Mouse (Mus musculus) layer of hippocampus, postnatal 25 days (tissue): ENCODE measurements around the gene Vav3. TPM values are rescaled to one million over a fixed set of nuclear protein-coding genes. Genes with fewer than 3 reads are reported as not detected.

Source experiments
- DNase-seq, 2 experiments: peaks; one replicate each; pipeline ENCODE4 v3.0.0; 2022; ENCODE audit warnings: mixed read lengths in 2 of 2, low spot score in 1 of 2; ENCODE audit errors: extremely low spot score in 1 of 2
- total RNA-seq, 2 experiments: library from RNA; stranded (reverse); gene quantifications; 2 replicates each; pipeline ENCODE4 v1.2.3; 2021

Vav3 gene
- total RNA-seq, 2 experiments from 2014 or later, result 11.2 to 15.9 TPM

GRCm38 (mm10) chr3:109490561-109491296 lies 150.3 kb downstream of the Vav3 start:
- DNase-seq, result no peak

- peak; percentile 40 to 84 for DNase-seq
Observed at GRCm38 (mm10) chr3:109491568-109491967, 151.1 kb downstream of the Vav3 start.

DNA sequence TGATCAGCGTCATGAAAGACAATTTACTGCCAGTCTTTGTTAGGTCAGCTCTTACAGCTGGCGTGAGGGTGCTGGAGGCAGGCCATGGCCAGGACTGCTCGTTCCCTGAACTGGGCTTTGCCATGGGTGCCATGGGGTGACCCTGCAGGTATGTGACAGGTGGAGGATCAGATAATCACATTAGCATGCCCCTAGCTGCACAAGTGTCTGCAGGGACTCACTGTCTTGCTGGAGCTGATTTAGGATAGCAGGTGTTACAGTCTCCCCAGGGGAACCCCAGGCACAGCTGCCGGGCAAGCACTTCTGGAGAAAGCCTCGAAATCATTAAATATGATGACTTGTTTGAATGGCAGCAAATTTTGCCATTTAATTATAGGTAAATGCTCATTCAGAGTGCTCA lies 156.0 kb downstream of the Vav3 start:
- no peak for DNase-seq

DNA sequence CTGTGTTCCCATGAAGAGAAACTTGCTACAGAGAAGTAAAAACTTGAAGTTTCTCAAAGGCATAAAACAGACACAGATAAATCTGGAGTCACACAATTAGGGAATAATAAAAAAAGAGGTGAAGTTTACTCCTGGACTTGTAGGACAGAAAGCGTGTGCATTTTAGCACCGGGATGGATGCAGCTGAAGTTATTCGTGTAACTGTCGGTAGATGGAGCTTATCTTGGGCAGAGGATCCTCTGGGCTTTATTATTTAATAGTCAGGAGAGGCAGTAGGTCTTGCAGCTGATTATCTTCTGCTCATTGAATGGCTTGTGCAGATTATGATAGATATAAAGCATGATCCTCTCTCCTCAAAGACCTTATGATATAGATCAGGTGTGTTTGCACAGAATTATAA lies 156.6 kb downstream of the Vav3 start:
- no peak for DNase-seq

DNA sequence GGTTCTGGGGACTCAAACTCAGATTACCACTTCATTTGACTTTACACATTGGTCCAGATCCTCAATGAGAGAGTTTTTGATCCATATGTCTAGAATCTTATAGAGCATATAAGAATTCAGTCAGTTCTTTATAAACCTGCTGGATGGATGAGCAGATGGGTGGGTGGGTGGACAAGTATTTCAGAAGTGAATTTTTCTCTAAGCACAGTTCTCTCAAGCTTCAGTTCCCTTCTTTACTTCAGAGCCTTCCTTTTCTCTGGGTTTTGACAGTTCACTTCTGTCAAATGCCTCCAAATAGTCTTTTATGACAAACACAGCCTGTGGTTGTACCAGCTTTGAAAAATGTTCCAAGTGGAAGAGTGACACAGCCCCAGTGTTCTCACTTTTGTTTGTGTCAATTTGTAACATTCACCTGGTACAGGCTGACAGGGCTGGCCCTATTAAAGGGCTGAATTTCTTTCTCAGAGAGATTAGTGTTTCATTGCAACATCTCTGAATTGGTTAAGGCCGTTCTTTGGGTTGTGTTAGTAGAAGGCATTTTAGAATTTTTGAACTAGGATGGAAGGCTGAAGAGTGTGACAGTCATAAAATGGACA lies 159.5 kb downstream of the Vav3 start:
- no peak for DNase-seq

GRCm38 (mm10) chr3:109509784-109510183 lies 169.3 kb downstream of the Vav3 start:
- DNase-seq, result no peak

GRCm38 (mm10) chr3:109511849-109512248 lies 171.4 kb downstream of the Vav3 start:
- no peak for DNase-seq

- no peak for DNase-seq
Observed at GRCm38 (mm10) chr3:109515479-109515878, 175.0 kb downstream of the Vav3 start.

GRCm38 (mm10) chr3:109516372-109516771 lies 175.9 kb downstream of the Vav3 start:
- no peak for DNase-seq

DNA sequence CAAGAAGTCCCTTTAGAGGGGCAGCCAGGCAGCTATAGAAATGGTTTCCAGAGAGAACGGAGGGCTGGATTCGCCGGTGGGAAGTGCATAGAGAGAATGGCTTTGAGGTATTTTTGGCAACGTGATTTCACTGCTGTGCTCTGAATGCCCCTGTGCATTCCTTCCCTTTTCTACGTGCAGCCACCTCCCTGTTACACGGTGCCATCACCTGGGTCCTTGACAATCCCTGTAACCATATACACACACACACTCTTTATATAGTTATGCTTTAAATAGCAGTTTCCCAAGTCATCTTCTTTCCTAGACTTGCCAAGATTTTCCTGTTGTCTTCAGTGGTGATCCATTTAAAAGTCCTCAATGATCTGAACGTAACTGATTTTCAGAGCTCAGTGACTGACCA lies 181.7 kb downstream of the Vav3 start:
- DNase-seq, result no peak

- no peak for DNase-seq
Observed at GRCm38 (mm10) chr3:109525825-109526224, 185.4 kb downstream of the Vav3 start.

- peak; percentile 74 to 98 for DNase-seq
Observed at GRCm38 (mm10) chr3:109526246-109526645, 185.8 kb downstream of the Vav3 start.

DNA sequence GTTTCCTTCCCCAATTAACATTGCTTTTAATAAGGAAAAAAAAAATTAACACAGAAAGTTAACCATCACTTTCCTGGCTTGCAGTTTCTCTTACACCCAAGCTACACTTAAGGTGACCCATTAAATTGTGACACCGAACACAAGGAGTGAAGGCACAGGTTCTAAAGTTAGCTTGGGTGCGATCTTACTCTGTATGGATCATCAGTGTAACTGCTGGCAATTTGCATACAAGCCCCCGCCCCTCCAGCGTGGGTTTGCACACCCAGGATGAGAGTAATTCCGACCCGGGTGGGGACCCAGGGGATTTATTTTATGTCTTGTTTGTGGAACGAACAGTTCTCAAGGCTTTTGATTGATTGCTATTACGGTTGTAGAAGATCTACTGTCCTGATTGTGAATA lies 186.2 kb downstream of the Vav3 start:
- DNase-seq, result no peak

DNA sequence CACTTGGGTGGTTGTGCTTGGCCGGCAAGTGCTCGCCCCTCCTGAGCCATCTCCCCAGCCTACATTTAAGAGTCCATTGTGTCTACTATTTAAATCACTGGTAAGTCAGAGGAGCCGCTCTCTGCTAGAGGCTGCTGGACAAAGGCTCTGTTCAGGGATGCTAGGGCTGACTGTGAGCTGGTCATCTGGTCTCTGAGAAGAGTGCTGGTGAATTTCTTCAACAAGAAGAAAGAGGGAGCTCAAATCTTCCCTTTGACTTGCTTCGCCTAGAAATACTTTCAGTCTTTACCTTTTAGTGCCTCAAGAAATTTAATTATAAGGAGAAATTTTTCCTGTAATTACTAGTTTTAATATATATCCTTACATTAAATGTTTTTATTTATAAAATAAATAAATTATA lies 188.2 kb downstream of the Vav3 start:
- DNase-seq, result no peak

GRCm38 (mm10) chr3:109537686-109538085 lies 197.2 kb downstream of the Vav3 start:
- DNase-seq, result no peak

GRCm38 (mm10) chr3:109540009-109540408 lies 199.6 kb downstream of the Vav3 start:
- DNase-seq, result no peak

DNA sequence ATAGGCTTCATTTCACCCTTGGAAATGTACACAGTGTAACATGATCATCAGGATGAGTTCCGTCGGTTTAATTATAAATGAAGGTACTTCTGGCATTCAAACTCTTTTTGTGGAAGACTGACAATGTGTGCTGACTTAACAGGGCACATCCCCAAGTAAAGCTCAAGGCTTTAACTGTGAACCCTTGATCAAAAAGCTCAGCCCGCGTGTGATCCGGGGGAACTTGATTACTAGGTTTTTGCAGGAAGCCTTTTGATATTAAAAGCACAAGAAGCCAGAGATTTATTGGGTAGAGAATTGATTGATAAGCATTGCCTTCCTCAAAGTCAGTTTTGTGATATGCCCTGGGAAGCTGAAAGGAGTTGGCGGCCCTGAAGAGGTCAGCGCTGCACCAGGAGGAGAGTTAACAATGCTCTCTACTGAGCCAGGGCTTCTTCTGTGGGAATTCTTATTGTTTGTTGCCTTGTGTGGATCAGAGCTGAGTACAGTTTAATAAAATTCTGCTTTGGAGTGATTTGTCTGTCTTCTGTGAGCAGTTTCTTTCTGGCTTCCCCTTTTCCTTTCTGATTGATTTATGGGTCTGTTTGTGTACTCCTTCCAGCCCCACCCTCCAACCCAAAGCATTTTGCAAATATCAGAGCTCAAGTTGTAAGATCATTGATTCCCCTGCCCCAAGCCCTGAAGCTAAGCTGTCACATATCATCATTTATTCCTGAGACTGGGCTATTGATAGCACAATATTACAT lies 204.2 kb downstream of the Vav3 start:
- DNase-seq, result no peak

DNA sequence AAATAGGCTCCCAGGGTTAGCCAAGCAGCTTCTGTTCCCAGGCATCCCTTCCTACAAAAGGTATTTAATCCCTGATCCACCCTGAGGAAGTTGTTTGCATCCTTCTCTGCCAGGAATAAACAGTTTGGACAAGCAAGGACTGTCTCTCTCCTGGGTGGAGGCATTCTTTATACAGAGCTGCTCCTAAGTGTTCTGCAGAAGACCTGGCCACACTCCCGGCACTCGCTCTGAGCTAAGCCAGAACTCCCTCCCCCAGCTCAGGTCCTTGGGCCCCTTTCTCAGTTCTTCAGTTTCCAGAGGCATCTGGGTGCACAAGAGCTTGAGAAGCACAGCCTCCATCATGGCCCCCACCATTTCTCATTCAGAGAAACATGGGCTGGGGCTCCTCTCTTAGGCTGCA lies 216.9 kb downstream of the Vav3 start:
- no peak for DNase-seq

DNA sequence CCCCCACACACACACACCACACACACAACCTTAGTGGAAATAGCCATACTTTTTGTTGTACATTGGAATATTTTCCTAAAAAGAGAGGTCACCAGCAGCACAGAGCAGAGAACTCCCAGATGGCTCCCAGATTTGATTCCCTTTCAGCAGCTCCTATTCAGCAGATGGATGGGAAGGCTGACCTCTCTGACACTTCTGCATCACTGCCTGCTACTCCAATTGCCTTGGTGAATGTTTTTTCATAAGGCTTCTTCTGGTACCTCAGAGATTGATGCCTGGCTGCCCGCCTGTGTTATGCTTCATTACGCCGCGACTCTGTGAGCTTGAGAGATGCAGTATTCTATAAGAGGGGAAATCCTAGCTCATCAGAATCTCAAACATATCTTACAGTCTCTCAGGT lies 220.8 kb downstream of the Vav3 start:
- DNase-seq, result no peak

DNA sequence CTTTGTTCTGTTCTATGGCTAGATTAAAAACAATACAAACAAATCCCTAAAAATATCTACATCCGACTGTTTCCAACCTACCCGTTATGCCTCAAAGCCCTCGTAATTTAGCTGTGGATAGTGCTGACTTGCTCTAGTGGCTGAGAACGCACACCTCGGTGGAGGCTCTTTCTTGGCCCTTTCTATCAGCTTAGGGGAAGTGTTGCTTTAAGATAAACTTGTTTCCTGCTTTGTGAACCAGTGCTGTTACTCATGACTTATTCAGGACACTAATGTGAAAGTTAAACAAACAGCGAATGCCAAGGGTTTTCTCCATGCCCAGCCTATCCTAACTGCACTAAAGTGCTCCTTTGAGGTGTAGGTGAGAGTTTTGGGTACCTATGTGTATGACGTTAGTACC lies 221.3 kb downstream of the Vav3 start:
- DNase-seq, result no peak

GRCm38 (mm10) chr3:109562268-109562667 lies 221.8 kb downstream of the Vav3 start:
- no peak for DNase-seq

DNA sequence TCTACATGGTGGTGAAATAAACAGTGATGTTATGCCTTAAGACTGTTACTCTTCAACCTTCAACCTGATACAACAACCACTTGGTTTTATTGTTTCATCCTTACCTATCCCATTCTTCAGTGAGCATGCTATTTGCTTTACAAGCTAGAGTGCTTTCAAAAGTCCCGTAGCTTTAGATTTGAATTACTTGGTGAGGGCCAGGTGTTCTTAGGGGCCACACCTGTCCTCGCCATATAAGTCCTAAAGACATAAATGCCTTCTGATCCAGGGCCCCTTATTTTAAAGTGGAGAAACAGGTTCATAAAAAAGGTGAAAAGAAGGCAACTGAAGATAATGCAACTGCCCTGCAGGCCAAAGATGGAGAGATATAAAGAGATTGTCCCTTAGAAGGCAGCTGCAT lies 224.0 kb downstream of the Vav3 start:
- DNase-seq, result no peak
